Mouse (Mus musculus): Measurements from ENCODE around the gene Dpf1. TPM values are rescaled to one million over a fixed set of nuclear protein-coding genes. Genes with fewer than 3 reads are reported as not detected.

The Dpf1 gene
- polyA plus RNA-seq, 1 experiment from 2014 or later = 213 TPM

DNA sequence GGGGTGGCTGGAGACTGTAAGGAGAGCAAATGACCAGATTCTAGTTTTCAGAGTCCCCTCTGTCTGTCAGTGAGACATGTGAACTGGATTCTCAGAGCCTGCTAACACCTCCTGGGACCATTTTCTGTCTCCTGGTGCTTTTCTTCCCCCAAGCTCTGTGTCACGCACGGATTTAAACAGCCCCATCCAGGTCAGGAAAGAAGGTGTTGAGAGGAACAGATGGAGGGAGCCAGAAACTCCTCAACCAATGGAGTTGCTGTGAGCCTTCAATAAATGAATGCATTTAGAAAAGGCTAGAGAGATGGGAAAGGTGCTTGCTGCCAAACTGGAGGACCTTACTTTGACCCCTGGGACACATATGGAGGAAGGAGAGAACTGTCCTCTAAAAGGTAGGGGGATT is 34.0 kb downstream of the Dpf1 start:
- Histone ChIP-seq H3K36me3 (peaks cover 18% of the 10 kb centered on the region; the same call in 1 of the 2 replicates), H3K27me3 (no peaks in the 10 kb centered on the region), H3K27ac (no peak overlapping the region), H3K4me2 (replicated peaks) (no peak overlapping the region), H3K4me3 (replicated peaks) (no peak overlapping the region), H3K4me1 (replicated peaks) (peaks cover 18% of the 10 kb centered on the region), H3K9me3 (no peaks in the 10 kb centered on the region), H3K9ac (replicated peaks) (no peak overlapping the region)
- WGBS = 91% methylated on average over 2 of the region's 2 CpGs
- no peak for ATAC-seq

GRCm38 (mm10) chr7:29338351-29338919 is 34.7 kb downstream of the Dpf1 start:
- Histone ChIP-seq H3K27ac (no peak overlapping the region), H3K4me1 (replicated peaks) (peaks cover 18% of the 10 kb centered on the region), H3K27me3 (no peaks in the 10 kb centered on the region), H3K4me2 (replicated peaks) (no peak overlapping the region), H3K9me3 (no peaks in the 10 kb centered on the region), H3K4me3 (replicated peaks) (no peak overlapping the region), H3K36me3 (peaks cover 18% of the 10 kb centered on the region; the same call in 1 of the 2 replicates), H3K9ac (replicated peaks) (no peak overlapping the region)
- 86% methylated on average over 9 of the region's 9 CpGs for WGBS
- no peak for ATAC-seq

DNA sequence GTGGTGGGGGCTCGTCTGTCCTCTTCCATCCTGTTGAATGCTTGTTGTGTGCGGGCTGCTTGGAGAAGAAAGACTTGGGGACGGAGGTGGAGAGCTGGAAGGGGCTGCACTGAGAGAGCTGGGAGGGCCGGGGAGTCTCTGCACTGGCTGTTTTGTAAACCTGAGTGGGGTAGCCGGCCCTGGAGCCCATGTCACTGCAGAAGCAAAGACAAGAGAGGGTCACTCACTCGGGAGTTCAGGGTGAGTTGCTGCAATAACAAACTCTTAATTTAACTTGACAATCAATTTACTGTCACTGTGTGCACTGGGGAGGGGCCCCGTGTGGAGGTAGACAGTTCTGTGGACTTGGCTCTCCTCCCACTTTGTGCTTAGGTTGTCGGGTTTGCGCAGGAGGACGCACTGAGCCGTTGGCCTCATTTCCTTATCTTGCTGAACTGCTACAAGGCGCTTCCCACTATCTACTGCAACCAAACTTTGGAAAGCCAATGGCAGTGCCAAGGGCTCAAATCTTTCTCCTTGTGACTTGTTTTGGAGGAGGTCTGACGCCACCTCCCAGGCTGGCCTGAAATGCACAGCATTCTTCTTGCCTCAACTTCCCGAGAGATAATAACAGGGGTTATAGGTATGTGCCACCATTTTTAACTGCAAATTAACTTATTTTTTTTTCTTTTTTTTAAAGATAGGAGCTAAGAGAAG is 35.4 kb downstream of the Dpf1 start:
- peaks cover 18% of the 10 kb centered on the region; the same call in 1 of the 2 replicates for H3K36me3 ChIP-seq
- H3K27me3 ChIP-seq = no peaks in the 10 kb centered on the region
- H3K9me3 ChIP-seq = no peaks in the 10 kb centered on the region
- no peak for ATAC-seq
- peaks cover 17% of the 10 kb centered on the region for H3K4me1 ChIP-seq (replicated peaks)
- H3K4me3 ChIP-seq (replicated peaks) = no peak overlapping the region
- WGBS = 84% methylated on average over 14 of the region's 14 CpGs
- H3K4me2 ChIP-seq (replicated peaks) = no peak overlapping the region
- 0 out of 2 replicates have a peak overlapping the region, but pooled peaks have one; percentile 19 for H3K27ac ChIP-seq
- H3K9ac ChIP-seq (replicated peaks) = no peak overlapping the region

DNA sequence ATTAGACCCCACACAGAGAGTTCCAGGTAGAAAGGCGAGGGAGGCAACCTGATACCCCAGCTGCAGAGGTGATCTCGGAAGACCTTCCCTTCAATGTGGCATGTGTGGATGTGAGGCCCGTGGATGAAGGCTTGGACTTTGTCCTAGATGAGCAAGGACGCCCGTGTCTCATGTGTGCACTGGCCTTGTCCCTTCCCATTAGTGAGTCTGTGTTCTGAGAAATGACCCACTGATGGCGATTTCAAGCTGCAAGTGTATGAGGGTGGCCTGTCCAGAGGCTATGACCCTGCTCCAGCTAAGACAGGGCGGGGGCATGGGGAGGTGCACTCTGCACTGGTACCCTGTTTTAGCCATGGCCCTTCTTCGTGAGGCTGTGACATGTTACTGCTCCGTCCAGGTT is 36.5 kb downstream of the Dpf1 start:
- H3K4me3 ChIP-seq (replicated peaks) = no peak overlapping the region
- no peak for ATAC-seq

DNA sequence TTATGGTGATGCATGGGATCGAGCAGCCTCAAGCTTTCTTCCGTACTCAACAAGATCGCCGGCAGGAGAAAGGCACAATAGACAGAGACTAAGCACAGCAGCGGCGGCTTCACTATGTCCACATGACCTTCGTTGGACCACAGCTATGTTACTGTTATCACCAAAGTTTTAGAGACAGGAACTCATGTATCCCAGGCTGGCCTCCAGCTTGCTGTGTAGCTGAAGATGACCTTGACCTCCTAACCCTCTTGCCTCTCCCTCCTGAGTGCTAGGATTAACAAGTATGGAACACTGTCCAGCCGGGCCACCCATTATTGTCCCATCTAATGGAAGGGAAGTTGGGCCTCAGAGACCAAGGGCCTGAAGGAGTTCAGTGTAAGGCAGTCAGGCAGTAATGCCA is 37.1 kb downstream of the Dpf1 start:
- Histone ChIP-seq H3K9ac (replicated peaks) (no peak overlapping the region), H3K27me3 (no peaks in the 10 kb centered on the region), H3K4me3 (replicated peaks) (no peak overlapping the region), H3K36me3 (peaks cover 14% of the 10 kb centered on the region; the same call in 1 of the 2 replicates), H3K4me1 (replicated peaks) (peaks cover 12% of the 10 kb centered on the region), H3K9me3 (no peaks in the 10 kb centered on the region), H3K27ac (no peak overlapping the region), H3K4me2 (replicated peaks) (no peak overlapping the region)
- 92% methylated on average over 8 of the region's 8 CpGs for WGBS
- ATAC-seq = no peak

More for the DNA sequence above, 36.5 kb downstream of the Dpf1 start:
- WGBS = 93% methylated on average over 9 of the region's 9 CpGs
- Histone ChIP-seq H3K9me3 (no peaks in the 10 kb centered on the region), H3K27me3 (no peaks in the 10 kb centered on the region), H3K4me1 (replicated peaks) (peaks cover 12% of the 10 kb centered on the region), H3K9ac (replicated peaks) (no peak overlapping the region), H3K4me2 (replicated peaks) (no peak overlapping the region), H3K36me3 (peaks cover 14% of the 10 kb centered on the region; the same call in 1 of the 2 replicates), H3K27ac (no peak overlapping the region)

DNA sequence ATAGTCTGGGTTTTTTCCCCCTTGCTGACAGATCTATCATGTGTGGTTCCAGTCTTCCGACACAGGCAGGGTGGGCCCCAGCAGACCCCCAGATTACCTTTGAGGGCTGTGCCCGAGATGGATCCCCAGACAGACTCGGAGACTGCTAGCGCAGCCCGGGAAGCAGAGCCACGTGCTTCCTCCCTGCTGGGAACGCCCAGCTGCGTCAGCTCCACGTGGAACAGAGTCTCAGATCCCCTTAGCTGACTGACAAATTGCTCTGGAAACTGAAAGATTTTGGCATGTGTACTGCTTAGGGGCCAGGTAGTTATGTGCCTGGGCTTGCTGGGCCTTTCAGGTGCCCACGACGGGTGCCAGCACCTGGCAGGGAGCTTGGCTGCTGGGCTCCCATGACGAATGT is 38.0 kb downstream of the Dpf1 start:
- H3K36me3 ChIP-seq = peaks cover 14% of the 10 kb centered on the region; the same call in 1 of the 2 replicates
- no peak overlapping the region; the same call in 1 of the 2 replicates for H3K27ac ChIP-seq
- no peak overlapping the region for H3K4me2 ChIP-seq (replicated peaks)
- H3K4me3 ChIP-seq (replicated peaks) = no peak overlapping the region
- 70% methylated on average over 12 of the region's 12 CpGs for WGBS
- H3K9ac ChIP-seq (replicated peaks) = no peak overlapping the region; the same call in 1 of the 2 replicates
- H3K27me3 ChIP-seq = no peaks in the 10 kb centered on the region
- H3K4me1 ChIP-seq (replicated peaks) = peaks cover 20% of the 10 kb centered on the region
- no peak for ATAC-seq
- H3K9me3 ChIP-seq = no peaks in the 10 kb centered on the region

- H3K27me3 ChIP-seq = no peaks in the 10 kb centered on the region
- 54% methylated on average over 8 of the region's 8 CpGs for WGBS
- H3K9me3 ChIP-seq = no peaks in the 10 kb centered on the region
- no peak overlapping the region for H3K4me3 ChIP-seq (replicated peaks)
- H3K4me2 ChIP-seq (replicated peaks) = no peak overlapping the region
- peak overlapping the region; percentile 41 for H3K9ac ChIP-seq (replicated peaks)
- peaks cover 20% of the 10 kb centered on the region for H3K4me1 ChIP-seq (replicated peaks)
- peak overlapping the region; percentile 56 for H3K27ac ChIP-seq
- ATAC-seq = no peak
- H3K36me3 ChIP-seq = peaks cover 7% of the 10 kb centered on the region; the same call in 1 of the 2 replicates
These were observed 38.8 kb downstream of the Dpf1 start for GRCm38 (mm10) chr7:29342489-29343092.

GRCm38 (mm10) chr7:29343746-29344145 is 40.0 kb downstream of the Dpf1 start:
- ATAC-seq = no peak
- no peak overlapping the region for H3K4me2 ChIP-seq (replicated peaks)
- H3K27ac ChIP-seq = no peak overlapping the region
- no peaks in the 10 kb centered on the region for H3K27me3 ChIP-seq
- H3K9me3 ChIP-seq = no peaks in the 10 kb centered on the region
- H3K4me1 ChIP-seq (replicated peaks) = peaks cover 20% of the 10 kb centered on the region
- 91% methylated on average over 7 of the region's 7 CpGs for WGBS
- peaks cover 11% of the 10 kb centered on the region; the same call in 1 of the 2 replicates for H3K36me3 ChIP-seq
- H3K9ac ChIP-seq (replicated peaks) = no peak overlapping the region
- H3K4me3 ChIP-seq (replicated peaks) = no peak overlapping the region

GRCm38 (mm10) chr7:29345534-29345933 is 41.8 kb downstream of the Dpf1 start:
- Histone ChIP-seq H3K27me3 (no peaks in the 10 kb centered on the region), H3K4me2 (replicated peaks) (no peak overlapping the region), H3K27ac (no peak overlapping the region), H3K36me3 (peaks cover 27% of the 10 kb centered on the region), H3K4me3 (replicated peaks) (no peak overlapping the region), H3K4me1 (replicated peaks) (peaks cover 20% of the 10 kb centered on the region), H3K9ac (replicated peaks) (no peak overlapping the region), H3K9me3 (no peaks in the 10 kb centered on the region)
- no peak for ATAC-seq
- 72% methylated on average over 4 of the region's 4 CpGs for WGBS

DNA sequence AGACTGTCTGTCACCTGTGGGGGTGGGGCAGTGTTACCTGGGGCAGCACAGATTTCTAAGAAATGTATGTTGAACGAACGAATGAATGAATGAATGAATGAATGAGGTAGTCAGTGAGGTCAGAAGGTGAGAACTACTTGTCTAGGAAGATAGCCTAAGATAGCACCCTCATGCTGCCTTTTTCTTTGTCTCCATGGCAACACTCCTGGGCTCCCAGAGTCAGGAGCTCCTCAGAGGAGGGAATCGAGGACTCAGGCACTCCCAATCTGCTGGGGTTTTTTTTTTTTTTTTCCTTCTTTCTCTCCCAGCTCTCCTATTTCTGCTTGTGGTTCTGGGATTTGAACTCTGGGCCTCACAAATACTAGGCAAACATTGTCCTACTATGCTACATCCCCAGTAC is 42.5 kb downstream of the Dpf1 start:
- Histone ChIP-seq H3K36me3 (peaks cover 32% of the 10 kb centered on the region), H3K4me2 (replicated peaks) (no peak overlapping the region), H3K9ac (replicated peaks) (no peak overlapping the region), H3K27me3 (no peaks in the 10 kb centered on the region), H3K4me1 (replicated peaks) (peaks cover 20% of the 10 kb centered on the region), H3K9me3 (no peaks in the 10 kb centered on the region), H3K4me3 (replicated peaks) (no peak overlapping the region), H3K27ac (no peak overlapping the region)
- no peak for ATAC-seq
- WGBS = 58% methylated on average over 3 of the region's 3 CpGs

DNA sequence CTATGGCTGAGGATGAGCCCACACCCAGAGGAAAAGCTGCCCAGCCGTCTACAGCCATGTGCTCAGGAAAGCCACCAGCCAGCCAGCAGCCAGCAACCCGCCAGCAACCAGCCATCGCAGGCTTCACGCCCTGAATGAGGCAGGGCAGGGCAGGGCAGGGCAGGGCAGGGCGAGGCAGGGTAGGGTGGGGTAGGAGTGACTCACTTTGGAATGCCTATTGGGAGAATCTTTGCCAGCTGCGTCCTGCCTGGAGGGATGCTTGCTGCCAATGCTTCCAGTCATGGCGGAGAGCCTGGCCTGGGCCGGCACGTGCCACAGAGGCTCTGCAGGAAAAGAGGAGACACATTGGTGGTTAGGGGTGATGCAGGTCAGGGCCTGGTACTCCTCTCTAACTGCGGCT is 46.7 kb downstream of the Dpf1 start:
- Histone ChIP-seq H3K9me3 (no peaks in the 10 kb centered on the region), H3K36me3 (peaks cover 41% of the 10 kb centered on the region), H3K4me2 (replicated peaks) (no peak overlapping the region), H3K27ac (no peak overlapping the region), H3K4me3 (replicated peaks) (no peak overlapping the region), H3K4me1 (replicated peaks) (peaks cover 8% of the 10 kb centered on the region; the same call in 1 of the 2 replicates), H3K27me3 (no peaks in the 10 kb centered on the region), H3K9ac (replicated peaks) (no peak overlapping the region)
- no peak for ATAC-seq
- WGBS = 95% methylated on average over 10 of the region's 10 CpGs

- Histone ChIP-seq H3K9ac (replicated peaks) (no peak overlapping the region), H3K4me3 (replicated peaks) (no peak overlapping the region), H3K27me3 (no peaks in the 10 kb centered on the region), H3K4me1 (replicated peaks) (no peaks in the 10 kb centered on the region; the same call in 1 of the 2 replicates), H3K27ac (no peak overlapping the region), H3K36me3 (peaks cover 41% of the 10 kb centered on the region), H3K4me2 (replicated peaks) (no peak overlapping the region), H3K9me3 (no peaks in the 10 kb centered on the region)
- 89% methylated on average over 8 of the region's 8 CpGs for WGBS
- ATAC-seq = no peak
These were observed 48.5 kb downstream of the Dpf1 start for GRCm38 (mm10) chr7:29352246-29352645.
